Mouse (Mus musculus) adrenal gland, adult 2 months (tissue): ENCODE measurements at regions not wholly inside any gene's neighbourhood (a gene's known extent, or its start where the extent isn't known, plus 50 kb on each side); places are given as distances from the start of the nearest gene placed in this dataset.

Source experiments
- DNase-seq: peaks from one replicate; pipeline ENCODE4 v3.0.0; 2021

- no peak for DNase-seq
Observed at GRCm38 (mm10) chr9:103922356-103922755, 80.0 kb upstream of the Nphp3 start.

DNA sequence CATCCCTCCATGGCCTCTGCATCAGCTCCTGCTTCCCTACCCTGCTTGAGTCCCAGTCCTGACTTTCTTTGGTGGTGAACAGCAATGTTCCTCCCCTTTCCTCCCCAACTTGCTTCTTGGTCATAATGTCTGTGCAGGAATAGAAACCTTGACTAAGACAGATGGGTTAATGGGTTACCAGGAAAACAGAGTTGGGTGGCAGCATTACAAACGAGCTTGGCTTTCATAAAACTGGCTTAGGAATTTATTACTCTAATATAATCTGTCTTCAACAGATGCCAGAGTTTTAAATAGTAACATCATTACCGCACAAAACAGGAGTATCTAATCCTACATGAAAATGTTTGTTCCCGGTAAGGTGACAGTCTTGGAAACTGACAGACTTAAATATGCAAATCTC lies 77.7 kb upstream of the Nphp3 start:
- DNase-seq = no peak

DNA sequence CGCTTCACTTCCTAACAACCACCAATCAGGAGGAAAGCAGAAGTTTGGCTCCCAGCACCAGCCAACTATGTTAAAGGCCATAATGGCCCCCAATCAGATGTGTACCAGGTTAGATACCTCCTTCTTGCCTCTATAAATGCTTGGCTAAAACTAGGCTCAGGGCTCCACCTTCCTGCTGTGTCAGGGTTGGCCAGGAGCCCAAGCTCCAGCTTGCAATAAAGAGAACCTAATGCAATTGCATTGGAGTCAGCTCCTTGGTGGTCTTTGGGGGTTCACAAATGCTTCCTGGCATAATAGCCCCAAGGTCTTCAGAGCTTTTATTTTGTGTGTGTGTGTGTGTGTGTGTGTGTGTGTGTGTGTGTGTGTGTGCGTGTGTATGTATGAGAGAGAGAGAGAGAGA lies 76.9 kb upstream of the Nphp3 start:
- no peak for DNase-seq

- DNase-seq = no peak
Observed at GRCm38 (mm10) chr9:103928744-103929527, 73.4 kb upstream of the Nphp3 start.

- no peak for DNase-seq
Observed at GRCm38 (mm10) chr9:103938070-103938469, 64.3 kb upstream of the Nphp3 start.

- no peak for DNase-seq
Observed at GRCm38 (mm10) chr9:103940010-103940409, 62.3 kb upstream of the Nphp3 start.

- DNase-seq = no peak
Observed at GRCm38 (mm10) chr9:103940506-103940905, 61.8 kb upstream of the Nphp3 start.

DNA sequence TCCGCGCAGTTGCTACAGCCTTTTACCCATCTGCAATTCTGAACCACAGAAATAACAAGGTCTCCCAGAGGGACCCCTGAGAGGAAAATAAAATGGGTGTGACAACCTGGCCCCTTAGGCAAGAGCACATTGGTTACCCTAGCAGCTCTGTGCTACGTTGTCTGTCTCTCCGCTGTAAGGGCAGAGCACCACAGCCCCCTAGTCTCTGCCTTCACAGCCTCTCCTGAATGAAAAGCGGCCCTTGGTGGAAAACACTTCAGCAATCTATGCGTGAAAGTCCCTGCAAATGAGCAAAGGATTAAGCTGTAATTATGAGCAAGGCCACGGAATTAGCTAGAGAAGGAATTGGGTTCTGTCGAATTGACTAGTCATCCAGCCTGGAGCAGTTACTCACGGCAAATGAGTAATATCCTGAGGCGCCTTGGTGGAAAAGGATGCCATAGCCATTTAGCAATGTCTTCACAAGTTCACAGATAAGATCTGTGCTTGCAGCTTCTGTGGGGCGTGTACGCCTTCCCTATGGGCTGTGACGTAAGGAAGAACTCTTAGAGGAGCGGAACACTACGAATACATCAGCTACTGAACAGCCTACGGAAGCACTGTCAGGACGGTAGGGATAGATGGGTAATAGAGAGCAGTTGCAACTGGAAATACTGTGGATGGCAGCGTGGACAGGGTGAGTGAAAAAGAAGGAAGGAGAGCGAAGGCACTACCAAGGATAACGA lies 61.0 kb upstream of the Nphp3 start:
- DNase-seq = no peak

- DNase-seq = no peak
Observed at GRCm38 (mm10) chr9:103941901-103942260, 60.5 kb upstream of the Nphp3 start.

GRCm38 (mm10) chr9:103945406-103945805 lies 56.9 kb upstream of the Nphp3 start:
- DNase-seq = no peak

DNA sequence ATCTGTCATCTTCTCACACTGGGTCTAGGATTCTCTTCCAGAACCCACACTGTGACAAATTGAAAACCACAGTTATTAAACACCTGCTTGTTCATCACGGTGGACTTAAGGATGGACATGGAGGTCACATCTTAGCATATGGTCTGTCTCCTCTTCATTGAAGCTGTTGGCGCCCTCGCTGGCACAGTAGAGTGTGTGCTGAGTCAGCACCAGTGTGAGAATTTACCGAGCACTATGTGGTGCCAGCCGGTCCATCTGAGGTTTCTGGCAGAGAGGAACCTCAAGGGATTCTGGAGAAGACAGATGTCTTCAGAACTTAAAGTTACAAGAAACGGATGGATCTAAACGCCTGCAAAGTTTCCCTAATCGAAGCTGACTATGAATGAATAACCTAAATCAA lies 50.5 kb upstream of the Nphp3 start:
- no peak for DNase-seq
